Mouse (Mus musculus) 416B (cell line): Measurements from ENCODE around the gene Ly86.

Experiments used
- DNase-seq: peaks from one replicate; pipeline ENCODE4 v3.0.0; 2011; ENCODE audit warnings: low read depth

Gene Ly86

GRCm38 (mm10) chr13:37344909-37345772 lies at the start of gene Ly86:
TSS of gene Ly86 (plus strand) at chr13:37345208.
- no peak for DNase-seq

DNA sequence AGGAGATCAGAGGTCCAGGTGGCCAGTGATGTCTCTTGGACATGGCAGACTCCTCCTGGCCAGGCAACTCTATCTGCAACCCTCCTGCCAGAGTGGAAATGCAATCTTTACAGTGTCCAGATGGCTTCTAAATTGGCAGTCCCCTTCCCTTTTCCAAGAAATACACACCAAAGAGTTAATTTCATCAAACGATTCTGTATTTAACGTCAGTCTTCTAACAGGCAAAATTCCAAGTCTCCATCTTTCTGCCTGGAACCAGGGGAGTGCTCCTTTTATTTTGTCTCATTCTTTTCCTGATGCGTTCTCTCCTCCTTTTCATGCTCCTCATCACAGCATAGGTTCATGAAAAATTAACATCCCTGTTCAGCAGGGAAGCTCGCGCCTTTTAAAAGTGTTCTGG lies 47.1 kb upstream of the Ly86 start:
- no peak for DNase-seq

GRCm38 (mm10) chr13:37298856-37299255 lies 46.2 kb upstream of the Ly86 start:
- no peak for DNase-seq

GRCm38 (mm10) chr13:37302877-37303276 lies 42.1 kb upstream of the Ly86 start:
- DNase-seq, result no peak

DNA sequence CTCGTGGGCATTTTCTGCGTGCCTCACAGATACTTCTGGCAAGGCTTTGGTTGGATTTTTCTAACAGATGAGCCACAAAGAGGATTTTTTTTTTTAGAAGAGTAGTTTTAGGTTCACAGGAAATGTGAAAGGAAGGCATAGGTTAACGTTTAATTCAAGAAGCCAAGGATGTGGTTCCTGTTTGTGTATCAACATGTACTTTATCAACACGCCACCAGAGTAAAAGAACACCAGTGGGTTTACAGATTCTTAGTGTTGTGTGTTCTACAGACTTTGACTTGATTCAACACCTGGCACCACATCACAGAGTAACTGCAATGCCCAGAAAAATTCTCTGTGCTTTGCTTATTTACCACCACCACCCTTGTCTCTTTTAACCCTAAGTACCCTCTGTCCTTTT lies 37.0 kb upstream of the Ly86 start:
- no peak for DNase-seq

- no peak for DNase-seq
Observed at GRCm38 (mm10) chr13:37309296-37309695, 35.7 kb upstream of the Ly86 start.

DNA sequence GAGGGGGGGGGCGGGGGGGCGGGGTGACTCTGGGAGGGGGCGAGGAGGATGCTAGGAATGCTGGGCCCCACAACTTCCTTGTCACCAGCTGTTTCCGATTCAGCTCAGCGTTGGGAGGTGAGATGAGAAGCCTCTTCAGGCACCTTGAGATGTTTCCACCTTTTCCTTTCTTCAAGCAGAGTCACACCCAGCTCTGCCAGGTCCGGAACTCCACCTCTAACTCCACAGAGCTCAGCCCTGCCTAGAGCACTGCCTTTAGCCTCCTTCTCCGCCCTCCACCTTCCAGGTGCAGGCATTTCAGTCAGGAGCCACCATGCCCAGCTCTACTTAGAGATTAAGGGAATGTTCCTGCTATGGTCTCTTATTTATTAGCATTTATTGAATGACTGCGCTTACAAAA lies 34.7 kb upstream of the Ly86 start:
- DNase-seq, result no peak

DNA sequence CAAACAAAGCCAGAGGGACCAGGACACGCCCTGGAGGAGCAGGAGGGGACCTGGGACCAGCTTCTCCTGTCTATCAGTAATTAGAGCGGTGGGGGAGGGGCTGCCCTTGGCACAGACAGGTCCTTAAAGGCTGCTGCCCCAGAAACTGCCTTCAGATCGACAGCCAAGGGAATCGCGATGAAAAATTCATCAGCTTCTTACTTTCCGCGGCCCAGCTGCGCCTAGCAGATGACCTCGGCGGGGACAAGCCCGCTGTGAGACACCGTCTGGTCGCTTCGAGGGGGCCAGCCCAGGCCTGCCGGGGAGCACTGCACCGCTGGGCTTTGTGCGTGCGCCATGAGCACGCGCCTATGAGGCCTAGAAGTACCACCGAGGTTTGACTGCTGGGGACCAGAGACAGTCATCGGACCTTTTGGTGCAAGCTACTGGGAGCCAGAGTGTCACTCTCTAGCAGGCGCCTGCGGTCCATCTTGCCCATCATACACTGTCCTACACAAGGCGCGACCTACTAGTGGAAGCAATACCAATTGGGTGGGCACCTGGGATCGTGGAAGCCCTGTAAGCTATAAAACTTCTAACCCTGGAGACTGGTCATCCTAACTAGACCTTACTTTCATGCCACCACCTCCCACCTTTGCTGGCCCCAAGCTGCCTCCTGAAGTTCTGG lies 33.3 kb upstream of the Ly86 start:
- no peak for DNase-seq

- peak; percentile 80 for DNase-seq
Observed at GRCm38 (mm10) chr13:37312222-37312928, 32.6 kb upstream of the Ly86 start.

DNA sequence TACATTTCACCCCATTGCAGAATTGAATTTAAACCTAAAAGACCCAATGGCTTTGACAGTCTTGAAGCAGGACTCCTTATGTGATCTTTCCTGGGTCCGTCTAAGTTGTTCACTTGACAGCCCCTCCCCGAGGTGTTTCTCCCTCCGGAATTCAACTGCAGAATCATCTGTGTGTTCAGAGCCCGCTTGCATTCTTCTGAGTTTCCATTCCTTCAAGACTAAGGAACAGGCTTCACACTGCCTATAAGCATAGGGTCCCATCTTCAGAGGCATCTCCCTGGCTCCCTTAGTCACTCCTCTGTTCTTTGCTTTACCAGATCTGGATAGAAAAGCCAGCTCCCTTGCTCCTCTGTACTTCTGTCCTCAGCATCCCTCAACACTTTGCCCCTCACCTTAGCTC lies 32.1 kb upstream of the Ly86 start:
- DNase-seq, result no peak

- peak; percentile 70 for DNase-seq
Observed at GRCm38 (mm10) chr13:37325504-37325903, 19.5 kb upstream of the Ly86 start.

DNA sequence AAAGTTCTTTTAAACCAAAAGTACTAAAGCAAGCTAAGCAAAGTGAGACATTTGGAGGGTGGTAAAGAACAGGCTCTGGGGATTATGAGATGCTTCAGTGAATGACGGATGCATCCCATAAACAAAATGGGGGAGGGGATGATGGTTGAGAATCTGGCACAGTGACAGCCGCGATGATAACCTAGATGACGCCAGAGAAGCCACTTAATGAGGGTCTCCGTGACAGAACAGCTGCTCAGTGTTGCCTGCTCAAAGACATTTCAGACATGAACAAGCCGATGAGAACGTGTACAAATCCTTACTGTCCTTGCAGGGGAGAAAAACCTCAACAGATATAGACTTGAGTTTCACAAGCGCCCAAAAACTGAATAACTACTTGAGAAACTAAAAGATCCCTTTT lies 15.3 kb upstream of the Ly86 start:
- DNase-seq, result no peak

DNA sequence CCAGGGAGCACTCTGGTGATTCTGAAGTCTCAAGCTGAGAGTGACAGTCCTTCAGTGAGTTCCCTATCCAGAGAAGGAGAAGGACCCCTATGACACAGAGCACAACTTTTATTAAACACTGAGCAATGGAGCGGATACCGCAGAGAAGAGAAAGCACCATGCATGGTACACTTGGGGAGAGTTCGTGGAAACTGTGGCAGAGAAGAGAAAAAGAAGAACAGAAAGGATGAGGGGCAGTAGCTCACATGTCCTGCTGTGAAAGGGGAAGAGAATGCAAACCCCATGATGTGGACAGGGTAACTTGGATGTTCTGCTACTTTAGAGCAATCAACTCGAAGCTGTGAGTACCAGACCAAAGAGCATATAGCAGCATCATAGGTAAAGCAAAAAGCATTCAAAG lies 14.0 kb upstream of the Ly86 start:
- DNase-seq, result no peak

DNA sequence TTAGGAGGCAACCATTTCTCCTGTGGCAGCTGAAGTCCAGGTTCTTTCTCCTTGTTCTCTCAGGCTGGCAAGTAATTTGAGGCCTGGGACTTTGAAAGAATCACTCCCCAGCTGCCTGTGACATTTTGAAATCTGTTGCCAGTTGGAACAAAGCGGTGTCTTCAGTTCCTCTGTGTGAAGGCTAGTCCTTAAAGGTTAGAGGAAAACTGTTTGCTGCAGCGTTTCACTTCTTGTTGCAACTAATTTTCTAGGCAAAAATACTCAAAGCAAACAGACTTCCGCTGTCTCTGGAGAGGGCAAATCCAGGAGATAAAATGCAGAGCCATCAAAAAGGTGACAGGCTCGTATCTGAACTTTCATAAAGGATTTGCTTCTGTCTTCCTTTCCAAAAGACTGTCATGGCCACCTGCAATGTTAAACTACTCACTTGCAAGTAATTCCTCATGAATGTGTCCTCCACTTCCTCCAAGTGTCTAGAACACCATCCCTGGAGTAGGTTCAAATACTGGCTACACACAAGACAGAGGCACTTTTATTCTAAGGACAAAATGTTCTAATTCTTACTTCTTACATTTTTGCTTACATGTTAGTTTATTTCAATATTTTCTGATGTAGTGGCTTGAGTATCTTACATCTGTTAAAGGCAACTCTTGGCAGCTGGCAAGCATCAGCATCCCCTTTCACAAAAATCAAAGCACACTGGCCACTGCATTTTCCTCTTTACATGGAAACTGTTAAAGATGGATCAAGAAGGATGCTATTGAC lies 12.0 kb upstream of the Ly86 start:
- no peak for DNase-seq

- no peak for DNase-seq
Observed at GRCm38 (mm10) chr13:37333544-37333870, 11.5 kb upstream of the Ly86 start.

DNA sequence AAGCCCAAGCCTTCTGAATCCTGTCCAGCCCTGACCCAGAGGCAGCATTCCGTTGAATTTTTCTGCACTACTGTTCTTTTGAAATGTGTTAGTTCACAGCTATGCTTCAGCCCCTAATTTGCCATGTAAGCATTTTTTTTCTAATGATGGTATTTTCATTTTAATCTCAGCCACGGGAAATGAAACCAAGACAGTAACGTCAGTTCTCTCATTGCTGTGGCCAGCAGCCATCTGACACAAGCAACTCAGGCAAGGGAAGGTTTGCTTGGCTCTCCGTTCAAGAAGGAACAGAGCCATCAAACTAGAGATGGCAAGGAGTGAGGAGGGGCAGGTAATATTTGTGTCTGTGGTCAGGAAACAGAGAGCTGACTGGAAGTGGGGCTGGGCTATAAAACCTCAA lies 7.7 kb upstream of the Ly86 start:
- DNase-seq, result no peak

DNA sequence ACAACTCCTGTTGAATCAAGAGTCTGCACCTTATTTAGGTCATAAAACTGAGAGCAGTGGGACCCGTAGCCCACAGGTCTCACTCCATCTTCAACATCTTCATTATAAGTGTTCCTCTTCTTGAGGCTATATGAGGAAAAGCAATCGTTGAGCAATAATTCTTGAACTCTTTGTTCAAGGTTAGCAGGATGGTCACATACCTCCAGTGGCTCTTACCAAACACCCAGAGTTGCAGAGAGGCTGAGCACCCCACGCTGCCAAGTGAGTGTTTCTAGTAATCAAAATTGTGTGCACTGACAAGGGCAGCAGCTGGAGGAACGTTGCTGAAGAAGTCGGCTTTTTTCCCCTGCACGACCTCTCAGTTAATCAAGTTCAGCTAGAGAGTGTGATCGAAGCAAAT lies 7.1 kb upstream of the Ly86 start:
- DNase-seq, result no peak

DNA sequence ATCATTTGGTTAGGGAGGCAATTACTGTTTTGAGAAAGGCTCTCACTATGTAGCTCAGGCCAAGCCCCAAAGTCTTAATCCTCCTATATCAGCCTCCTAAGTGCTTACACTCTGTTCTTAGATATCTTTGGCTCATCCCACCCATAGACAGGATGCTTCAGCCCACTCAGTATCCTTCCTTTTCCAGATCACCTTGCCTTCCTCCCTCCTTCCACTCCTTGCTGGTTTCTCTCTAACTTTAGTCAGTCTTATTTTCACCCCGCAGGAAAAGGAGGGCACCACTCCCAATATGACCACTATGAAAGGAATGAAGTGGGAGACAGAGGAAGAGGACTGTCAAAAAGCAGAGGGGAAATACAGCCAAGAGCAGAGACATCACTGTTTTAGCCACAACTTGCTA lies 2.2 kb upstream of the Ly86 start:
- no peak for DNase-seq

GRCm38 (mm10) chr13:37345823-37346222 lies 815 bp downstream of the Ly86 start:
- DNase-seq, result no peak

- DNase-seq, result peak; percentile 53
Observed at GRCm38 (mm10) chr13:37347871-37348595, 3.0 kb downstream of the Ly86 start.

DNA sequence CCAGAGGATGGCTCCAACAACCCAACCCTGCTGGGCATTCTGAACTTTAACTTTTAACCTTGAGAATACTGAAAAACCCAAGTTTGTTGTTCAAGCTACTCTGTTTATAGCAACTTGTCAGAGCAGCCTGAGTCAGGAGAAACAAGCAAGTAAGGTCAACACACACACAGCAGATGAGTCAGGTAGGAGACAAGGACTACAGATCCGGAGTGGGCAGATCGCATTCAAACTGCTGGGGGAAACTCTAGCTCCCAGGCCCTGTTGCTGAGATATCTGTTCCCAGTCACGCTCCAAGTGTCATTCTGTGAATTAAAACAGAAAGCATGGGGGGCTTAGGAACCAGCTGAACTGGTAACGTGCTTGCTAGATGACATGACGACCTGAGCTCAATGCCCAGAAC lies 4.0 kb downstream of the Ly86 start:
- DNase-seq, result no peak

- no peak for DNase-seq
Observed at GRCm38 (mm10) chr13:37353016-37353415, 8.0 kb downstream of the Ly86 start.
